Mouse (Mus musculus) left cerebral cortex, adult 2 months (tissue): ENCODE measurements around the gene Sec61g. TPM values are rescaled to one million over a fixed set of nuclear protein-coding genes. Genes with fewer than 3 reads are reported as not detected.

ENCODE experiments used
- DNase-seq, 2 experiments: peaks; one replicate each; pipeline ENCODE4 v3.0.0; 2021 to 2022; ENCODE audit warnings: low spot score in 2 of 2, mixed read lengths in 1 of 2; ENCODE audit errors: extremely low spot score in 1 of 2
- H3K27ac ChIP-seq: fragments of 200-600 bp; 2 replicates; pipeline ENCODE4 v1.8.1; 2022
- H3K4me3 ChIP-seq: fragments of 200-600 bp; 2 replicates; pipeline ENCODE4 v1.8.1; 2022
- CTCF ChIP-seq: fragments of 200-600 bp; IDR thresholded peaks from 2 replicates; pipeline ENCODE4 v1.8.1; 2022; ENCODE audit warnings: antibody characterized with exemption, mild to moderate bottlenecking, moderate library complexity
- intact Hi-C: fragments of 180-260 bp; cut with DNase I; formaldehyde crosslinking; loops from one replicate; pipeline ENCODE4 v1.15.1; 2025
- long read RNA-seq, 2 experiments: library from polyadenylated mRNA; stranded (forward); transcript quantifications; one replicate each; pipeline ENCODE4 v2.0.0; 2021; ENCODE audit warnings: borderline mapping rate in 2 of 2
- total RNA-seq, 2 experiments: library from RNA; stranded (reverse); gene quantifications; 2 replicates each; pipeline ENCODE4 v1.2.3; 2021

Gene Sec61g
- 10 to 100 TPM in 1 of 2 experiments, 1 to 10 TPM in 1; 7.9 to 12.4 TPM for total RNA-seq
- long read RNA-seq, experiment 1, transcript Sec61g-203 (4 exons, 1,862 nt) = major isoform, 50 of 54 reads
- long read RNA-seq, experiment 1, partial matches to known transcripts = 1 of 54 reads
- long read RNA-seq, experiment 1, other reads (novel, unspliced or antisense) = 3 of 54 reads
- long read RNA-seq, experiment 2, transcript Sec61g-203 (4 exons, 1,862 nt) = major isoform, 36 of 43 reads
- long read RNA-seq, experiment 2, partial matches to known transcripts = 3 of 43 reads
- long read RNA-seq, experiment 2, other reads (novel, unspliced or antisense) = 2 of 43 reads

DNA sequence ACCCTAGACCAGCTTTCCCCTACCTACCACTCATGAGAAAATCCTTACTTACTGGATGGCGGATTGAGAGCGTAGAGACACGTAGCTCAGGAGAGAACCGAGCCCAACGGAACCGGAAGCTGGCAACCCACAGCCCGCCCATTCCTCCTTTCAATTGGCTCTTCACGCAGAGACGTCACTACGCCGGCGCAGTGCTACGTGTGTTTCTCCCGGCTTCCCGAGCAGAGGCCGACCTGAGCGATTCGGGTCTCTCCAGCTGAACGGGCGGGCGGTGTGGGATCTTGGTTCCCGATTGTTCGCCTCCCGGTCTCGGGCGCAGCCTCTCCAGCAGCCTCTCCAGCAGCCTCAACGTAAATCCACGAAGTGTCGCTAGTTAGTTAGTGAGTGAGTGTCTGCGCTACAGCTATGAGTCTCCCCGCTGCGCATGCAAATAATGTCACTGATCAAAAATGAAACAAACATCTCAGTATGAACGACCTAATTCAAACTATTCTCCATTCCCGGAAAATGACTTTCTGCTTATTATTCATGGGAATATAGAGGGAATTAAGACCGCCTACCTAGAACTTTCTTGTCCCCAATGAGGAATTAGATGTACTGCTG lies at the start of gene Sec61g:
Sec61g (minus strand) TSS at position 433 of the 603 bp plus-strand sequence.
- no peak for TF ChIP-seq CTCF
- Histone ChIP-seq H3K4me3 (peak within 1 kb of the TSS; percentile 87), H3K27ac (peak within 1 kb of the TSS; percentile 96)
- intact Hi-C loops = loop anchor here (10.0 kb wide), 1 partner anchor 707 kb away; the partner anchor contains the start of gene Pno1
- peak; percentile 92 to 93 for DNase-seq

DNA sequence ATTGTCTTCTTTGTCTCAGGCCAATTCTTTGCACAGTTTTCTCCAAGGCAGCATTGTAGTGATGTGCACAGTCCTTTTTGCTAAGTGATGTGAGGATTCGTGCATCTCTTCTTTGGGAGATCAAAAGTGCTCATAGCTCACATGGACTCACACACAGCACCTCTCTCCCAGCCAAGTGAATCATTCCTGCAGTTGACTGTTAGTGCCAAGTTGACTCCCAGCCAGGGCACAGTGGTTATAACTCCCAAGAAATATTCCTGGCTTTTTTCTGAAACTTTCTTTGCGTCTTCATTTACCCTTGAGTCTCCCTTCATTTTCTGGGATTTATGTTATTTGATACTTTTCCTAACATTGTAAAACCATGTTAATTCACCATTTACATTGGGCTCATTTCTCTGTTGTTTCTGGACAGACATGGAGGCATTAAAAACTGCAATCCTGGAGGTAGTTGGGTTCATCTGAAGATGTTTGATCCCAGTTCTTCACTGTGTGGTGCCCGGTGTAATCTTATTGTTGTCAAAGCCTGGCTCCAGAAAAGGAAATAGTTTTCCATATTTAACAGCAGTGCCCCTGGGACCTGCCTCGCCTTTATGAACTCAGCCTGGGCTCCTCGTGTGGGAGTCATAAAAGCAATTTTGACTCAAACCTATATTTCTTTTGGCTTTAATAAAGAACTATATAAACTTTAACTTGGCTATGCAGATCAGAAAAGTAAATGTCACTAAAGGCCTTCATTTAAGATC lies 38.3 kb upstream of the Sec61g start:
- intact Hi-C loops = no loop called here
- no peak overlapping the region for H3K27ac ChIP-seq
- TF ChIP-seq CTCF = no peak

DNA sequence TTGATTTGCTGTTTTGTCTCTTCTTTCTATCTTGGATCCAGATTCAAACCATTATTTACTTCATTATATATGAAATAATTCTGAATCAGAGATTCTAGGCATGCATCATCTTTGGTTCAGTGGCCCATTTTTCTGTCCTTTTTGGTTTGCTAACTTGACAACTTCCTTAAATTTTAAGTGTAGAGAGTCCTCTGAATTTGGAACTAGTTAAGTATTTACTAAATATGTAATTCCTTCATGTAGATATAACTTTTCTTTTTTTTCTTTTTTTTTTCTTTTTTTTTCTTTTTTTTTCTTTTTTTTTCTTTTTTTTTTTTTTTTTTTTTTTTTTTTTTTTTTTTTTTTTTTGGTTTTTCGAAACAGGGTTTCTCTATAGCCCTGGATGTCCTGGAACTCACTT lies 29.1 kb upstream of the Sec61g start:
- intact Hi-C loops = loop anchor here (10.0 kb wide), 1 partner anchor 217 kb away; the partner anchor contains the start of gene Egfr
- no peak overlapping the region for H3K4me3 ChIP-seq
- H3K27ac ChIP-seq = no peak overlapping the region
- no peak for TF ChIP-seq CTCF
- no peak for DNase-seq

More for the DNA sequence above, 38.3 kb upstream of the Sec61g start:
- no peak overlapping the region for H3K4me3 ChIP-seq
- no peak for DNase-seq

DNA sequence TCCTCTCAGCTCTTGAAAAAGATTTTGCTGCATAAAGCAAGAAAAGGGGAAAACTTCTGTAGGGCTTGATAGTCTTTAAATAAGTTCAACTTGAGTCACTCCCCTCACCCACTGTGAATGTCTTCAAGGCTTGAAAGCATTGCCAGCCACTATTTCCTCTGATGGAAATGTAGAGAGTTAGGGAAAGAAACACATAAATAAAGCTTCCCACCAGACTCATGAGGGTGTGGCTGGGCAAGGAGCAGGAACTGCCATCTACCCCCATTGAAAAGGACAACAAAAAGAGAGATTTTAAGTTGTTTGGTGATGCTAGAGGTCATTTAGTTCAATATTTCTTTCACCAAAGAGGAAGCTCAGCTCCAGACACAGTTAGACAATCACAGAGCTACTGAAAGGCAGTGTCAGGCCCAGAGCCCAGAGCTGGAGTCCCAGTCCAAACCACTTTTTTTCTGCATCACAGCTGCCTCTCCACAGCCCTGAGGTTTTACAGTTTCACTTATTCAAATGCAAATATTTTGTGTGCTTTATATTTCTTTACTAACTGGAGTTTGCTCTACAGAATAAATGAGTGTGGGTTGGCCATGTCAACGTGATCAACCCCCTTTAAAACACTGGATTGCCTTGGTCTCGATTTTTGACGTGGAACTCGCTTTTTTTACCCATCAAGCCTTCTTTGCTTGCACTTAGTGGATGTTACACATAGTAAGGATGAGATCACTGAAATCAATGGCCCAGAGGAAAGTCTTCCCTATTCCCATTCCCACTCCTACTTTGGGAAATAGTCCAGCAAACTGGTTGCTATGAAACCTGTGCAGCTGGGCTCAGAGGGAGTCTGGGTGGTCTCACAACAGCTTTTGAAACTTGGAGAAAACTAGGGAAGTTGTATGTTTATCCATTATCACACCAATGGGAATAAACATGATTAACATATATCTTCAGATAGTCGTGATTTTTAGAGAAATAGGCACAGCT lies 26.6 kb upstream of the Sec61g start:
- no peak for TF ChIP-seq CTCF
- no peak for DNase-seq
- intact Hi-C loops = loop anchor here (10.0 kb wide), 1 partner anchor 220 kb away; the partner anchor contains the start of gene Egfr
- H3K4me3 ChIP-seq = no peak overlapping the region
- H3K27ac ChIP-seq = no peak overlapping the region

DNA sequence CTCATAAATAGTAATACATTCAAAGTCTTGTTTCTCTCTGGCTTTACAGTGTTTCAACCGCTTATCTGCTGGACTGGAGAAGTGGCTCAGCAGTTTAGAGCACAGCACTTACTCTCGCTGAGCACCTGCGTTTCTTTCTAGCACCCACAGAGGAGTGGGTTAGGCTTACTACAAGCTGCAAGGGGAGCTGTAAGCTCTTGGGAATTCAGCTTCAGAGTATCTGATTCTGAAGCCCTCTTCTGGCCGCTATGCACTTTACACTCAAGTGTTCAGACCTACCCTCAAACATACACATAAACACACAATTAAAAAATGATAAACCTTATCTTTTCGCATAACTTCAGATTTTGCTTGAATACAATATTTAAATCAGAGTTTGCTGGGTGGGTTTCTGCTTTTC lies 24.6 kb upstream of the Sec61g start:
- Histone ChIP-seq H3K4me3 (no peak overlapping the region), H3K27ac (no peak overlapping the region)
- intact Hi-C loops = loop anchor here (10.0 kb wide), 1 partner anchor 222 kb away; the partner anchor contains the start of gene Egfr
- DNase-seq = no peak
- TF ChIP-seq CTCF = peak; percentile 26

DNA sequence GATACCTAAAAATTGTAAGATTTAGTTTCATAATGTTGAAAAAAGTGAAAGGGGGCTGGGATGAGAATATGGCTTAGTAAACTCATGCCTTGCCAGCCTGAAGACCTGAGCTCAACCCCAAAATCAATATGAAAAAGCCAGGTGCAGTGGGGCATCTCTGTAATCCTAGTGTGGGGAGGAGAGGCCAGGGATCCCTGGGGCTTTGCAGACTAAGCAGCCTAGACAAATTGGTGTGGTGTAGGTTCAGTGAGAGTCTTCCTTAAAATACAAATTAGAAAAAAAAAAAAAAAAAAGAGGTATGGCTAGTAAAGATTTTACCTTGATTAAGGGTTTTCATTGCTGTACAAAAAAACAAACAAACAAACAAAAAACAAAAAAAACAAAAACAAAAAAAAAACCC lies 20.6 kb upstream of the Sec61g start:
- intact Hi-C loops = loop anchor here (5.0 kb wide), 1 partner anchor 343 kb away; no protein-coding TSS in a partner anchor

DNA sequence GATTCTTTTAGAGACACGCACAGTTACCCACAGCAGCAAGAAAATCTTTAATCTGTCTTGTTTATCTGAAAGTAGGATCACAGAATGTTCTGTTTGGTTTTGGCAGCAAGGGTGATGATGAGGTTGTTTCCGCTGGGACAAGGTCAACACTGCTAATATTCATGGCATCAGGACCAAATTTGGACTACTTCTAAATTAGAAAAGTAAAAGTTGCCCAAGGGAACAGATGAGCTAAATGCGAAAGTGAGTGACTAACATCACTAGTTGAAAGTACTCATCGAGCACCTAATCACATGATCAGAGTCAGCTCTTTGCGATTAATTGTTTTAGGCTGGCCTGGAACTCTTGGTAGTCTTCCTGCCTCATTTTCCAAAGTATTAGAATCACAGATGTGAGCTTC lies 20.1 kb upstream of the Sec61g start:
- TF ChIP-seq CTCF = no peak
- intact Hi-C loops = loop anchor here (5.0 kb wide), 1 partner anchor 344 kb away; no protein-coding TSS in a partner anchor
- Histone ChIP-seq H3K4me3 (no peak overlapping the region), H3K27ac (no peak overlapping the region)
- DNase-seq = no peak

More for the DNA sequence above, 20.6 kb upstream of the Sec61g start:
- DNase-seq = no peak
- Histone ChIP-seq H3K4me3 (no peak overlapping the region), H3K27ac (no peak overlapping the region)
- no peak for TF ChIP-seq CTCF

DNA sequence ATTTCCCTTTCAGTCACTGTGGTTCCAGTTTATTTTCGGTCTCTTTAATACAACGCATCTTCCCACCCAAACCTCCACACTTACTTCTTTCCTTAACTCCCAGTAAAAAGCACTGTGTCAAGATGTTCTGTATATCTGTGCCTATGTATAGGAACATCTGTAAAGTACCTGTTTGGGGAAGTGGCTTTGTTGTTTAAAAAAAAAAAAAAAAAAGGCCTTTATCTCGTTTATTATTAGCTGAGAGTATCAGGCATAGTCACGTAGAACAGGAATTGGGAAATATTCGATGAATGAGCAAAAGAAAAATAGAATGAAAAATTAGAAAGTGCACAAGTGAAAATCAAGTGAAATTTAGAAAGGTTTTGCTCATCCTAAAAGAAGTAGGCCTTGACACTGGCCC lies 19.5 kb upstream of the Sec61g start:
- intact Hi-C loops = loop anchor here (5.0 kb wide), 1 partner anchor 345 kb away; no protein-coding TSS in a partner anchor
- H3K4me3 ChIP-seq = no peak overlapping the region
- DNase-seq = no peak
- no peak for TF ChIP-seq CTCF
- no peak overlapping the region for H3K27ac ChIP-seq

DNA sequence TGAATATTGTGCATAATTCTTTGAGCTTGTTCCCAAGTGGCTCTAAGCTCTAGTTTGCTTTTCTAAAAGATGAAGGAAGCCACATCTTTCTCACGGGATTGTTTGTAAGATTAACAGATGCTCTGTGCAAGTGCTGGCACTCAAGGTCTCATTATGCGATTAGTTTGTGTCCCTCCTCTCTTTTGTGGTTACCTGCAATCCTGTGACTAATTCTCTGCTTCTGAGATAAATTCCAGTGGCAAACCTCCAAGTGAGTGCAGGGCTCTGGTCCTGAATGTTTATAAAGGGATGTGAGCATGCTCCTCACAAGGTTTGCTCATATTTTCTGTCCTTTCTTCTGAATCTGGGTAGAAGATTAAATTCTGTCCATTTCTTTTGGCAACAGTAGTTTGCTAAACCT lies 18.2 kb upstream of the Sec61g start:
- intact Hi-C loops = loop anchor here (5.0 kb wide), 1 partner anchor 346 kb away; no protein-coding TSS in a partner anchor
- TF ChIP-seq CTCF = no peak
- no peak overlapping the region for H3K27ac ChIP-seq
- DNase-seq = no peak
- H3K4me3 ChIP-seq = no peak overlapping the region

DNA sequence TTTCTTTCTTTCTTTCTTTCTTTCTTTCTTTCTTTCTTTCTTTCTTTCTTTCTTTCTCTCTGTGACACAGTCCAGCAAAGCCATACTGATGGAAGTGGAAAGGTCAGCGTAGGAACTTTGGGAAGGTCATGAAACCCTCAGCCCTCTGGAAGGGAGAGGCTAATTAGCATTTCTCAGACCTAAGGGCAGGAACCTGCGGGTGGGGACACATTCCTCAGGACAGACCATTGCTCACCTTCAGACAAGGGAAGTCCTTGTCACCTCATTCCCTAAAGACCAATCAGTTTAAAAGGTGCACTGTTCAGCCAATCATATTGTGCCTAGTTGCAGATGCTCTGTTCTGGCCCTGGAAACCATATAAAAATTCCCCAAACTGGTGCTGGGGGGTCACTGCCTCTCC lies 17.4 kb upstream of the Sec61g start:
- intact Hi-C loops = loop anchor here (1.0 to 5.0 kb wide), 2 partner anchors 347 to 423 kb away; no protein-coding TSS in a partner anchor
- TF ChIP-seq CTCF = no peak
- Histone ChIP-seq H3K27ac (no peak overlapping the region), H3K4me3 (no peak overlapping the region)
- DNase-seq = no peak
